Mouse (Mus musculus) embryonic facial prominence, embryonic 15.5 days (tissue): ENCODE results near the gene Saa2. TPM values are rescaled to one million over a fixed set of nuclear protein-coding genes. Genes with fewer than 3 reads are reported as not detected.
"Not testable (repeated sequence)": the region's sequence is repeated elsewhere in the genome, so short reads cannot be mapped to it uniquely, and the experiment has no call there.

Experiments used
- ATAC-seq: fragments of 200-750 bp; cut with Nextera tagmentation; 2 replicates; pipeline ENCODE4 v1.8.0; 2017; ENCODE audit warnings: low read depth, moderate TSS enrichment; ENCODE audit not compliant: insufficient number of reproducible peaks, low FRiP score, low TSS enrichment
- H3K27ac ChIP-seq: fragments of 300-500 bp; sonication (generic); replicated peaks from 2 replicates; pipeline ENCODE4 v1.5.1; 2015; ENCODE audit warnings: mild to moderate bottlenecking, inconsistent platforms
- H3K27me3 ChIP-seq: fragments of 300-500 bp; sonication (generic); 2 replicates; pipeline ENCODE4 v1.6.1; 2015; ENCODE audit warnings: inconsistent platforms
- H3K36me3 ChIP-seq: fragments of 300-500 bp; sonication (generic); 2 replicates; pipeline ENCODE4 v1.6.1; 2015; ENCODE audit warnings: mild to moderate bottlenecking, inconsistent platforms
- H3K4me1 ChIP-seq: fragments of 300-500 bp; sonication (generic); 2 replicates; pipeline ENCODE4 v1.6.1; 2015; ENCODE audit warnings: inconsistent platforms
- H3K4me2 ChIP-seq: fragments of 300-500 bp; sonication (generic); replicated peaks from 2 replicates; pipeline ENCODE4 v1.6.1; 2015; ENCODE audit warnings: mild to moderate bottlenecking, inconsistent platforms
- H3K4me3 ChIP-seq: fragments of 300-500 bp; sonication (generic); replicated peaks from 2 replicates; pipeline ENCODE4 v1.5.1; 2015; ENCODE audit warnings: mild to moderate bottlenecking, inconsistent platforms
- H3K9ac ChIP-seq: fragments of 300-500 bp; sonication (generic); 2 replicates; pipeline ENCODE4 v1.6.1; 2015; ENCODE audit warnings: inconsistent platforms
- H3K9me3 ChIP-seq: fragments of 300-500 bp; sonication (generic); replicated peaks from 2 replicates; pipeline ENCODE4 v1.6.1; 2016; ENCODE audit warnings: inconsistent platforms
- WGBS: fragments of 180-500 bp; shearing (Covaris S2); methylation state at CpG from one replicate; pipeline ENCODE4 v1.1.7; 2015; 5-methylcytosine and 5-hydroxymethylcytosine counted together
- polyA plus RNA-seq: library from polyadenylated mRNA; unstranded; fragments of >200 nt; fragmentation: Nextera tagmentation; extraction: Ambion mirVana; gene quantifications from 2 replicates; pipeline ENCODE4 v1.2.1, GENCODE M21; 2015

Saa2 gene
- polyA plus RNA-seq, 1 experiment from 2014 or later, result not detected

- Histone ChIP-seq H3K9me3 (no peaks in the 10 kb centered on the region), H3K27ac (no peak overlapping the region), H3K4me2 (no peak overlapping the region), H3K9ac (no peak overlapping the region), H3K27me3 (0 out of 2 replicates have a peak, but pooled peaks cover 4% of the 10 kb centered on the region), H3K4me3 (no peak overlapping the region), H3K4me1 (no peaks in the 10 kb centered on the region), H3K36me3 (no peaks in the 10 kb centered on the region)
- 73% methylated on average over 5 of the region's 5 CpGs for WGBS
- no peak for ATAC-seq
Measured at GRCm38 (mm10) chr7:46724396-46724795, 27.2 kb upstream of the Saa2 start.

- ATAC-seq, result no peak
- no peaks in the 10 kb centered on the region for H3K36me3 ChIP-seq
- no peaks in the 10 kb centered on the region for H3K4me1 ChIP-seq
- WGBS, result 78% methylated on average over 1 of the region's 1 CpGs
- H3K4me2 ChIP-seq, result no peak overlapping the region
- no peak overlapping the region for H3K27ac ChIP-seq
- H3K9me3 ChIP-seq, result no peaks in the 10 kb centered on the region
- H3K4me3 ChIP-seq, result no peak overlapping the region
- no peak overlapping the region for H3K9ac ChIP-seq
- no peaks in the 10 kb centered on the region for H3K27me3 ChIP-seq
Measured at GRCm38 (mm10) chr7:46727584-46727983, 24.0 kb upstream of the Saa2 start.

- no peaks in the 10 kb centered on the region for H3K9me3 ChIP-seq
- WGBS, result 86% methylated on average over 4 of the region's 4 CpGs
- no peaks in the 10 kb centered on the region for H3K4me1 ChIP-seq
- ATAC-seq, result no peak
- no peak within 1 kb of the TSS for H3K4me2 ChIP-seq
- H3K27me3 ChIP-seq, result no peaks in the 10 kb centered on the region
- H3K9ac ChIP-seq, result no peak within 1 kb of the TSS
- no peak within 1 kb of the TSS for H3K27ac ChIP-seq
- H3K36me3 ChIP-seq, result no peaks in the 10 kb centered on the region
- no peak within 1 kb of the TSS for H3K4me3 ChIP-seq
Measured at GRCm38 (mm10) chr7:46732458-46732857, 19.1 kb upstream of the Saa2 start, which contains the start of gene Saa4. TSS of gene Saa4 (minus strand) at chr7:46732603.

- Histone ChIP-seq H3K4me2 (no peak overlapping the region), H3K4me3 (no peak overlapping the region), H3K9me3 (no peaks in the 10 kb centered on the region), H3K27me3 (no peaks in the 10 kb centered on the region), H3K27ac (no peak overlapping the region), H3K36me3 (no peaks in the 10 kb centered on the region), H3K9ac (no peak overlapping the region), H3K4me1 (no peaks in the 10 kb centered on the region)
- 75% methylated on average over 2 of the region's 2 CpGs for WGBS
- no peak for ATAC-seq
Measured at GRCm38 (mm10) chr7:46734983-46735382, 16.6 kb upstream of the Saa2 start.

- no peak overlapping the region for H3K27ac ChIP-seq
- no peaks in the 10 kb centered on the region for H3K27me3 ChIP-seq
- H3K4me2 ChIP-seq, result no peak overlapping the region
- H3K9me3 ChIP-seq, result no peaks in the 10 kb centered on the region
- ATAC-seq, result no peak
- H3K4me3 ChIP-seq, result no peak overlapping the region
- H3K36me3 ChIP-seq, result no peaks in the 10 kb centered on the region
- WGBS, result 75% methylated on average over 12 of the region's 12 CpGs
- H3K4me1 ChIP-seq, result no peaks in the 10 kb centered on the region
- H3K9ac ChIP-seq, result no peak overlapping the region
Measured at GRCm38 (mm10) chr7:46738561-46739460, 12.8 kb upstream of the Saa2 start.

- H3K27me3 ChIP-seq, H3K9ac ChIP-seq, H3K27ac ChIP-seq, ATAC-seq, H3K4me2 ChIP-seq, H3K4me3 ChIP-seq, H3K36me3 ChIP-seq, H3K9me3 ChIP-seq, H3K4me1 ChIP-seq: not testable (repeated sequence)
- WGBS, result 77% methylated on average over 5 of the region's 5 CpGs
Measured at GRCm38 (mm10) chr7:46740041-46740440, 11.5 kb upstream of the Saa2 start.

GRCm38 (mm10) chr7:46742880-46743279, 8.7 kb upstream of the Saa2 start, which contains the start of gene Saa1:
TSS of gene Saa1 (minus strand) at chr7:46742980.
- not testable (repeated sequence) for H3K27ac ChIP-seq, H3K4me1 ChIP-seq, H3K4me2 ChIP-seq, H3K27me3 ChIP-seq, ATAC-seq, H3K9me3 ChIP-seq, H3K9ac ChIP-seq, H3K36me3 ChIP-seq, H3K4me3 ChIP-seq
- WGBS, result 71% methylated on average over 3 of the region's 3 CpGs

- Histone ChIP-seq H3K36me3 (no peaks in the 10 kb centered on the region), H3K27me3 (no peaks in the 10 kb centered on the region), H3K4me2 (no peak overlapping the region), H3K9me3 (no peaks in the 10 kb centered on the region), H3K9ac (no peak overlapping the region), H3K4me1 (no peaks in the 10 kb centered on the region), H3K27ac (no peak overlapping the region), H3K4me3 (no peak overlapping the region)
- no peak for ATAC-seq
- WGBS, result 67% methylated on average over 3 of the region's 3 CpGs
Measured at GRCm38 (mm10) chr7:46745816-46746215, 5.8 kb upstream of the Saa2 start.

GRCm38 (mm10) chr7:46746381-46746780, 5.2 kb upstream of the Saa2 start:
- H3K9me3 ChIP-seq, result no peaks in the 10 kb centered on the region
- no peak overlapping the region for H3K4me3 ChIP-seq
- no peaks in the 10 kb centered on the region for H3K4me1 ChIP-seq
- H3K27me3 ChIP-seq, result no peaks in the 10 kb centered on the region
- H3K9ac ChIP-seq, result no peak overlapping the region
- WGBS, result 71% methylated on average over 7 of the region's 7 CpGs
- no peak for ATAC-seq
- H3K27ac ChIP-seq, result no peak overlapping the region
- H3K4me2 ChIP-seq, result no peak overlapping the region
- no peaks in the 10 kb centered on the region for H3K36me3 ChIP-seq

- H3K4me3 ChIP-seq, result no peak overlapping the region
- no peak for ATAC-seq
- no peaks in the 10 kb centered on the region; the same call in 1 of the 2 replicates for H3K4me1 ChIP-seq
- no peaks in the 10 kb centered on the region for H3K36me3 ChIP-seq
- H3K27ac ChIP-seq, result no peak overlapping the region
- H3K4me2 ChIP-seq, result no peak overlapping the region
- H3K9ac ChIP-seq, result no peak overlapping the region
- H3K27me3 ChIP-seq, result no peaks in the 10 kb centered on the region
- 37% methylated on average over 3 of the region's 3 CpGs for WGBS
- H3K9me3 ChIP-seq, result no peaks in the 10 kb centered on the region
Measured at GRCm38 (mm10) chr7:46748459-46748858, 3.1 kb upstream of the Saa2 start.

- 69% methylated on average over 11 of the region's 11 CpGs for WGBS
- Histone ChIP-seq H3K36me3 (peaks cover 63% of the 10 kb centered on the region), H3K4me1 (no peaks in the 10 kb centered on the region), H3K27me3 (no peaks in the 10 kb centered on the region), H3K9me3 (no peaks in the 10 kb centered on the region), H3K9ac (no peak overlapping the region), H3K4me2 (no peak overlapping the region), H3K27ac (no peak overlapping the region), H3K4me3 (no peak overlapping the region)
- ATAC-seq, result no peak
Measured at GRCm38 (mm10) chr7:46761049-46761795, 9.6 kb downstream of the Saa2 start.
